Mouse (Mus musculus) forebrain, embryonic 11.5 days (tissue): ENCODE data around the gene Mroh2a. TPM values are rescaled to one million over a fixed set of nuclear protein-coding genes. Genes with fewer than 3 reads are reported as not detected.

ENCODE experiments used
- ATAC-seq: fragments of 200-750 bp; cut with Nextera tagmentation; replicated peaks from 2 replicates; pipeline ENCODE4 v1.8.0; 2017; ENCODE audit warnings: moderate TSS enrichment; ENCODE audit not compliant: low FRiP score
- DNase-seq: peaks from one replicate; pipeline ENCODE4 v3.0.0-alpha.2; 2017; ENCODE audit warnings: low spot score
- H3K27ac ChIP-seq: fragments of 300-500 bp; sonication (generic); 2 replicates; pipeline ENCODE4 v1.5.1; 2014; ENCODE audit warnings: low read depth, low read length
- H3K27me3 ChIP-seq: fragments of 300-500 bp; sonication (generic); 2 replicates; pipeline ENCODE4 v1.6.1; 2014; ENCODE audit warnings: mild to moderate bottlenecking, low read length, mixed read lengths; ENCODE audit not compliant: control insufficient read depth, insufficient read depth
- H3K36me3 ChIP-seq: fragments of 300-500 bp; sonication (generic); 2 replicates; pipeline ENCODE4 v1.6.1; 2014; ENCODE audit warnings: mild to moderate bottlenecking, low read length, moderate library complexity, mixed read lengths; ENCODE audit not compliant: control insufficient read depth, insufficient read depth
- H3K4me1 ChIP-seq: fragments of 300-500 bp; sonication (generic); replicated peaks from 2 replicates; pipeline ENCODE4 v1.6.1; 2014; ENCODE audit warnings: low read length, mixed read lengths; ENCODE audit not compliant: control insufficient read depth, insufficient read depth
- H3K4me2 ChIP-seq: fragments of 300-500 bp; sonication (generic); 2 replicates; pipeline ENCODE4 v1.6.1; 2014; ENCODE audit warnings: low read depth, mild to moderate bottlenecking, low read length, moderate library complexity, mixed read lengths; ENCODE audit not compliant: severe bottlenecking
- H3K4me3 ChIP-seq: fragments of 300-500 bp; sonication (generic); 2 replicates; pipeline ENCODE4 v1.5.1; 2014; ENCODE audit warnings: low read depth, low read length
- H3K9ac ChIP-seq: fragments of 300-500 bp; sonication (generic); 2 replicates; pipeline ENCODE4 v1.6.1; 2014; ENCODE audit warnings: low read length
- H3K9me3 ChIP-seq: fragments of 300-500 bp; sonication (generic); 2 replicates; pipeline ENCODE4 v1.6.1; 2016; ENCODE audit warnings: low read length, mixed read lengths; ENCODE audit not compliant: control insufficient read depth
- WGBS: fragments of 180-500 bp; shearing (Covaris S2); extraction: QIAGEN DNeasy Blood & Tissue Kit; methylation state at CpG from one replicate; pipeline ENCODE4 v1.1.7; 2014; 5-methylcytosine and 5-hydroxymethylcytosine counted together
- polyA plus RNA-seq: library from polyadenylated mRNA; unstranded; fragments of >200 nt; fragmentation: Nextera tagmentation; extraction: Ambion mirVana; gene quantifications from 2 replicates; pipeline ENCODE4 v1.2.1, GENCODE M21; 2014

Mroh2a gene
- polyA plus RNA-seq, 1 experiment from 2014 or later = 2.5 TPM

GRCm38 (mm10) chr1:88276524-88277097 lies 49.8 kb downstream of the Mroh2a start:
- Histone ChIP-seq H3K4me2 (peak overlapping the region; percentile 54), H3K36me3 (peaks cover 23% of the 10 kb centered on the region), H3K4me3 (peak overlapping the region; percentile 59), H3K27me3 (no peaks in the 10 kb centered on the region), H3K4me1 (peaks cover 8% of the 10 kb centered on the region), H3K9ac (peak overlapping the region; percentile 84), H3K9me3 (peaks cover 8% of the 10 kb centered on the region; the same call in 1 of the 2 replicates), H3K27ac (peak overlapping the region; percentile 81)
- WGBS = 34% methylated on average over 10 of the region's 10 CpGs
- ATAC-seq (peak; percentile 41), DNase-seq (peak; percentile 53)

GRCm38 (mm10) chr1:88277098-88277817 lies 50.5 kb downstream of the Mroh2a start, which contains the start of the genes Hjurp and Trpm8:
Gene Hjurp (minus strand): TSS chr1:88277633.
Gene Trpm8 (plus strand): TSS chr1:88277661.
- H3K9ac ChIP-seq = peak within 1 kb of the TSS; percentile 84
- H3K9me3 ChIP-seq = peaks cover 13% of the 10 kb centered on the region; the same call in 1 of the 2 replicates
- DNase-seq (peak; percentile 100), ATAC-seq (peak; percentile 95)
- peak within 1 kb of the TSS; percentile 59 for H3K4me3 ChIP-seq
- H3K27ac ChIP-seq = peak within 1 kb of the TSS; percentile 81
- peak within 1 kb of the TSS; percentile 54 for H3K4me2 ChIP-seq
- peaks cover 19% of the 10 kb centered on the region for H3K36me3 ChIP-seq
- peaks cover 8% of the 10 kb centered on the region for H3K4me1 ChIP-seq
- H3K27me3 ChIP-seq = no peaks in the 10 kb centered on the region
- WGBS = 2% methylated on average over 50 of the region's 50 CpGs

GRCm38 (mm10) chr1:88277818-88278511 lies 51.2 kb downstream of the Mroh2a start:
- Histone ChIP-seq H3K4me3 (peak overlapping the region; percentile 59), H3K27ac (no peak overlapping the region)

GRCm38 (mm10) chr1:88279111-88280005 lies 52.6 kb downstream of the Mroh2a start:
- WGBS = 71% methylated on average over 9 of the region's 9 CpGs
- H3K4me1 ChIP-seq = peaks cover 8% of the 10 kb centered on the region
- H3K4me2 ChIP-seq = no peak overlapping the region
- no peaks in the 10 kb centered on the region for H3K27me3 ChIP-seq
- H3K36me3 ChIP-seq = peaks cover 1% of the 10 kb centered on the region
- ATAC-seq = no peak
- DNase-seq = peak; percentile 57
- no peak overlapping the region for H3K9ac ChIP-seq
- H3K4me3 ChIP-seq = no peak overlapping the region
- no peak overlapping the region for H3K27ac ChIP-seq
- H3K9me3 ChIP-seq = peaks cover 31% of the 10 kb centered on the region

More at GRCm38 (mm10) chr1:88277818-88278511, 51.2 kb downstream of the Mroh2a start:
- Histone ChIP-seq H3K4me1 (peaks cover 8% of the 10 kb centered on the region), H3K27me3 (no peaks in the 10 kb centered on the region), H3K4me2 (peak overlapping the region; percentile 54), H3K9me3 (peaks cover 18% of the 10 kb centered on the region), H3K9ac (peak overlapping the region; percentile 84), H3K36me3 (peaks cover 13% of the 10 kb centered on the region)
- ATAC-seq (peak; percentile 6), DNase-seq (peak; percentile 80)
- 67% methylated on average over 18 of the region's 18 CpGs for WGBS

- DNase-seq (peak; percentile 56), ATAC-seq (no peak)
- Histone ChIP-seq H3K36me3 (no peaks in the 10 kb centered on the region; the same call in 1 of the 2 replicates), H3K27ac (no peak overlapping the region), H3K9me3 (peaks cover 38% of the 10 kb centered on the region), H3K4me3 (no peak overlapping the region), H3K27me3 (no peaks in the 10 kb centered on the region), H3K4me2 (no peak overlapping the region), H3K4me1 (peaks cover 8% of the 10 kb centered on the region), H3K9ac (no peak overlapping the region)
- WGBS = 79% methylated on average over 15 of the region's 15 CpGs
These were observed 53.4 kb downstream of the Mroh2a start for GRCm38 (mm10) chr1:88280006-88280690.

- Histone ChIP-seq H3K27ac (no peak overlapping the region), H3K4me3 (no peak overlapping the region), H3K27me3 (no peaks in the 10 kb centered on the region), H3K4me1 (no peaks in the 10 kb centered on the region), H3K4me2 (no peak overlapping the region), H3K9ac (no peak overlapping the region), H3K36me3 (no peaks in the 10 kb centered on the region), H3K9me3 (peaks cover 55% of the 10 kb centered on the region)
- no peak for DNase-seq
- WGBS = 59% methylated on average over 3 of the region's 3 CpGs
- no peak for ATAC-seq
These were observed 55.5 kb downstream of the Mroh2a start for GRCm38 (mm10) chr1:88282301-88282700.

- H3K4me3 ChIP-seq = no peak overlapping the region
These were observed 56.8 kb downstream of the Mroh2a start for GRCm38 (mm10) chr1:88283376-88284227.

More at GRCm38 (mm10) chr1:88283376-88284227, 56.8 kb downstream of the Mroh2a start:
- DNase-seq (no peak), ATAC-seq (no peak)
- no peak overlapping the region for H3K4me2 ChIP-seq
- WGBS = 81% methylated on average over 15 of the region's 15 CpGs
- H3K27me3 ChIP-seq = no peaks in the 10 kb centered on the region
- no peak overlapping the region for H3K27ac ChIP-seq
- peaks cover 64% of the 10 kb centered on the region for H3K9me3 ChIP-seq
- H3K4me1 ChIP-seq = no peaks in the 10 kb centered on the region
- no peak overlapping the region for H3K9ac ChIP-seq
- H3K36me3 ChIP-seq = no peaks in the 10 kb centered on the region
